Mouse (Mus musculus): Measurements from ENCODE around the gene Actr1a.

- no peak for TF ChIP-seq CTCF (IDR thresholded peaks at IDR 0.05; ENCODE audit: extremely low read depth, insufficient read depth, low read length)
- no peak for TF ChIP-seq POLR2A (IDR thresholded peaks at IDR 0.05; ENCODE audit: extremely low read depth, insufficient read depth, low read length)
Observed at GRCm38 (mm10) chr19:46433712-46434111, 38.2 kb upstream of the Actr1a start.
